Mouse (Mus musculus) thymus, adult 18-20 months (tissue): Measurements from ENCODE around the gene Trap1.
"Not testable (repeated sequence)": the region's sequence is repeated elsewhere in the genome, so short reads cannot be mapped to it uniquely, and the experiment has no call there.

Source experiments
- DNase-seq, 2 experiments: peaks; one replicate each; pipeline ENCODE4 v3.0.0; 2022; ENCODE audit warnings: mixed read lengths in 2 of 2

The Trap1 gene

GRCm38 (mm10) chr16:4077384-4078061 lies at the start of gene Trap1:
Gene Trap1, minus strand, starts transcription at chr16:4077827.
- DNase-seq: peak; percentile 89 to 91

GRCm38 (mm10) chr16:4117072-4117471 lies 39.4 kb upstream of the Trap1 start:
- no peak for DNase-seq

GRCm38 (mm10) chr16:4100374-4100773 lies 22.7 kb upstream of the Trap1 start:
- DNase-seq: no peak

GRCm38 (mm10) chr16:4097521-4097920 lies 19.9 kb upstream of the Trap1 start:
- no peak for DNase-seq

- DNase-seq: no peak
Measured at GRCm38 (mm10) chr16:4096898-4097297, 19.3 kb upstream of the Trap1 start.

- DNase-seq: no peak
Measured at GRCm38 (mm10) chr16:4096141-4096540, 18.5 kb upstream of the Trap1 start.

GRCm38 (mm10) chr16:4087214-4087913 lies 9.7 kb upstream of the Trap1 start:
- no peak for DNase-seq

- DNase-seq: no peak
Measured at GRCm38 (mm10) chr16:4085851-4086387, 8.3 kb upstream of the Trap1 start.

GRCm38 (mm10) chr16:4085051-4085450 lies 7.4 kb upstream of the Trap1 start:
- no peak for DNase-seq

GRCm38 (mm10) chr16:4080419-4080818 lies 2.8 kb upstream of the Trap1 start:
- DNase-seq: not testable (repeated sequence)

GRCm38 (mm10) chr16:4079656-4080055 lies 2.0 kb upstream of the Trap1 start:
- no peak for DNase-seq

GRCm38 (mm10) chr16:4078302-4078701 lies 675 bp upstream of the Trap1 start:
- not testable (repeated sequence) for DNase-seq

GRCm38 (mm10) chr16:4074836-4075235 lies 2.8 kb downstream of the Trap1 start:
- DNase-seq: no peak

- DNase-seq: no peak
Measured at GRCm38 (mm10) chr16:4074297-4074696, 3.3 kb downstream of the Trap1 start.

GRCm38 (mm10) chr16:4068588-4068987 lies 9.0 kb downstream of the Trap1 start:
- peak in 1 of 2 experiments; percentile 33 for DNase-seq

- DNase-seq: no peak
Measured at GRCm38 (mm10) chr16:4064945-4065344, 12.7 kb downstream of the Trap1 start.

GRCm38 (mm10) chr16:4053811-4054210 lies 23.8 kb downstream of the Trap1 start:
- no peak for DNase-seq

GRCm38 (mm10) chr16:4052601-4053000 lies 25.0 kb downstream of the Trap1 start:
- no peak for DNase-seq

GRCm38 (mm10) chr16:4045524-4045923 lies 32.1 kb downstream of the Trap1 start:
- no peak for DNase-seq

- no peak for DNase-seq
Measured at GRCm38 (mm10) chr16:4044093-4044492, 33.5 kb downstream of the Trap1 start.

- no peak for DNase-seq
Measured at GRCm38 (mm10) chr16:4041646-4042045, 36.0 kb downstream of the Trap1 start.

GRCm38 (mm10) chr16:4040206-4040605 lies 37.4 kb downstream of the Trap1 start:
- DNase-seq: no peak

GRCm38 (mm10) chr16:4037690-4038089 lies 39.9 kb downstream of the Trap1 start:
- DNase-seq: no peak

- DNase-seq: no peak
Measured at GRCm38 (mm10) chr16:4036807-4037206, 40.8 kb downstream of the Trap1 start, which contains the start of gene Dnase1. Gene Dnase1, plus strand, starts transcription at chr16:4036942.
